Mouse (Mus musculus): ENCODE data around the gene Dand5.

Gene Dand5

DNA sequence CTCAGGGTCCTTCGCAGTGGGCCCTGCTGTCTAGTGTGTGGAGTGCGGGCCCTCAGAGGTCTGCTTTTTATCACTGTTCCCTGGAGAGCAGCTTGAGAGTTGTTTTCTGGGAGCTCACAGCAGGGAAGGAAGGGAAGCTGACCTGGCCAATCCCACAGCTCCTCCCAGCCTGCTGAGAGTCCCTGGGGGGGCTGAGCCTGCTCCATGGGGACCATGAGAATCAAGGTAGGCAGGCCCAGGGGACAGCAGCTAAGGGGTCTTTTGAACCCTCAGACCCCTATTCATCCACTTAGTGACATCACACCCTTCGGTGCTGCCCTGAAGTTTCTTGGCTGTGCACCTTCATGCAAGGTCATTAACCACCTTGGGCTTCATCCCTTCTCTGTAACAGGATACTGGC lies at the start of gene Dand5:
Dand5 (minus strand) TSS at position 101 of the 400 bp plus-strand sequence.
- no peak for DNase-seq (ENCODE audit: low spot score in 2 of 2)

DNA sequence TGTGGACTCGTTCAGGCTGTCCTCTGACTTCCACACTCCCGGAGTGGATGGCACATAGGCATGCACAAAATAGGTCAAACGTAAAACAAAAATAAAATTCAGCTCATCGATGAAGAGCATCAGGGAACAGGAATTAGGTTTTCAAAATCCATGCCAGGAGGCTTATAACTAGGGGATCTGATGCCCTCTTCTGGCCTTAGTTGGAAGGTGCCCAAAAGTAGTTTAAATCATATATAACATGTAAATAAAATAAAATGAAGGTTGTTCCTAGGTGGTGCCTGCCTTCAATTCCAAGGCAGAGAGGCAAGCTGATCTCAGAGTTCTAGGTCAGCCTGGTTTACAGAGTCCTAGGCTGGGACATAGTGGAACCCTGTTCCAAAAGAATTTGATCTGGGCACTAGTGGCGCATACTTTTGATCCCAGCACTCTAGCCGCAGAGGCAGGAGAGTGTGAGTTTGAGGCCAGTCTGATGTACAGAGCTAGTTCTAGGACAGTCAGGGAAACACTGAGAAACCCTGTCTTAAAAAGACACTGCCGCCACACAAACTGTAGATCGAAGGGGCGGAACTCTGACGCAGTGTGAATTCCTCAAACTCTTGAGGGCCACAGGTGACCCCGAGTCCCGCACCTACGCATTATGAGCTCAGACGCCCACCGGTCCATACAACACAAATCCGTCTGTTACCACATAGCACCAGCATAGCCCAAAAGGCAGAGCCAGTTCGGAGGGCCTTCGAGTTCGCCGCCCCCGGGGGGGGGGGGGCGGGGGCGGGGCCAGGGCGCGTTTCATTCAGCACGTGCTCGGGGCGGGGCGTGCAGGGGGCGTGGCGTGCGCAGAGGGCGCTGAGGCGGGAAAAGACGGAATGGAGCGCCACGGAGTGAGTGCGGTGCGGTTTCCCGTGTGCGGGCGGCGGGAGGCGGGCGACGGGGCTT lies 49.0 kb upstream of the Dand5 start, which contains the start of gene Syce2:
Syce2 (plus strand) TSS at position 736 of the 933 bp plus-strand sequence.
- peak; percentile 89 to 94 for DNase-seq (ENCODE audit: low spot score in 2 of 2)

GRCm38 (mm10) chr8:84856864-84857441 lies 34.3 kb upstream of the Dand5 start, which contains the start of gene Farsa:
Gene Farsa, plus strand, starts transcription at chr8:84856989.
- peak; percentile 91 to 94 for DNase-seq (ENCODE audit: low spot score in 2 of 2)

DNA sequence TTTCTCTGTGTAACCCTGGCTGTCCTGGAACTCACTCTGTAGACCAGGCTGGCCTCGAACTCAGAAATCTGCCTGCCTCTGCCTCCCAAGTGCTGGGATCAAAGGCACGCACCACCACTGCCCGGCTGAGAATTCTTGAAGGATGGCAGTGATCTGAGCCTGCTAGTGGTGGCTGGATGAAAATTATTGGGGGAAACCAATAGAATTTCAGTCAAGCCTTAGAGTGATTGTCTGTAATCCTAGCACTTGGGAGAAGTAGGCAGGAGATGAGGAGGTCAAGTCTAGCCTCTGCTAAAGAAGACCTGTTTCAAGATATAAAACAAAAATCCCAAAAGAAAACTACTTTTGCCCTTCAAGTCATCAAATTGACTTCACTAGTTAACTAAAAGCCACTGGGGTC lies 33.8 kb upstream of the Dand5 start:
- no peak for DNase-seq (ENCODE audit: low spot score in 2 of 2)

DNA sequence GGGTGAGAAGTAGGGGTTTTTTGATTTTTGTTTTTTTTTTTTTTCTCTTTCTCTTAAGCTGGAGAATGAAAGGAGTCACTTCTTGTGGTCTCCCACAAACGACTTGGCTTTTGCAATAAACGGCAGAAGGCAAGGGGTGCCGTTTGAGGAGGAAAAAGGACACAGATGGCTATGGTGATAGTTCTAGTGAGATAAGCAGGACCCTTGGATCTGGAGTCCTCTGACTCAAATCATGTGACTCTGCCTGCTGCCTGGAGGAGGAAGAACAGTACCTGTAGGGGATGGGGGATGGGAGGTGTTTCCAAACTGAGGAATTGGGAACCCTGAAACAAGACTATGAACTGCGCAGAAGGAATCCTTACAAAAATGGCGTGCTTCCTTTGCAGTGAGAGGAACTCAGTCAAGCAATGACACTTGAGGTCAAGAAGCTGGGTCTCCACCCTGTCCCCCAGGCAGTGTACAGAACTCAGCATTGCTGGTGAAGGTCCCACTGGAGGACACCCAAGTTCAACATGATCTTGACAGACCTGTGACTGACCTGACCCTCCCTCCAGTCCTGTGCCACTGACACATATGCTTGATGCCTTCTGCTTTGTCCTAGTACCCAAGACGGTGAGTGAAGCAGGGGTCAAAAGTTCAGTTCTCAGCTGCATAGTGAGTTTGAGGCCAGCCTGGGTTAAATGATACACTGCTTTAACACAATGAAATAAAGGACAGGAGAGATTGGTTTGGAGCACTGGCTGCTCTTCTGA lies 25.2 kb upstream of the Dand5 start:
- DNase-seq (ENCODE audit: low spot score in 2 of 2): peak in 1 of 2 experiments; percentile 20

DNA sequence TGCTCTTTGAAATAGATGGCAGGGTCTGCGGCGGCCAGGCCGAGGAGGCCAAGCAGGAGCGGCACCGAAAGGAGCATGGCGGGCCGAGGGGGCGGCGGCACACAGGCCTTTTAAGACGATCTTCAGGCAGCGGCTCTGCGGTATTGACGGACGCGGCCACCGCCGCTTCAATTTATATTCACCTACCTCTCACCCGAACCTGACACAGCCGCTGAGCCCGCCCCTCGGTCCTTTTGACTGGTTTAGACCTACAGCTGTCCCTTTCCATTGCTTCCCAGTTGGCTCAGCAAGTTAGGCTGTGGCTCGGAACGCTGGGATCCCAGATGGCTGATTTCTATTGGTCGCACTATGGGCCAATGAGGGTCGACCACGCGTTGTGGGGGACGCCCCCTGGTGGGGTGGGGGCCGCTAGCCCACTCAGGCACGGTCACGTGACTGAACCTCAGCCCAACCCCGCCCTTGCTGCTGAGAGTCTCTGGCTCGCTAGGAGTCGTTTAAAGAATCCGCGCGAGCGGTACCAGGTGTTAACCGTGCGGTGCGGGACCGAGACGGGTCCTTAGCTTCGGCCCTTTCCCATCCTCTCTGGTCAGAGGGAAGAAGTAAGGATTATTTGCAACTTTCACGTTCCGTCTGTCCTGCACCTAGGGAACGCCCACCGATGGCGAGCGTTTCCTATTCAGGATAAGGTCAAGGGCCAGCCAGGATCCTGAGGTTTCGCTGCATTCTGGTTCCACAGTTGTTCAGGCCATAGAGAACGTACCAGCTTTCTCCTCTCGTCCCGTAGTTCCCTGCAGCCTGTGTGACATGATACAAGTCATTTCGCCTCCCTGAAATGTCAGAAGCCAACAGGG lies 24.3 kb upstream of the Dand5 start, which contains the start of gene Calr:
Calr (minus strand) TSS at position 213 of the 851 bp plus-strand sequence.
- DNase-seq (ENCODE audit: low spot score in 2 of 2): peak; percentile 99 to 100

DNA sequence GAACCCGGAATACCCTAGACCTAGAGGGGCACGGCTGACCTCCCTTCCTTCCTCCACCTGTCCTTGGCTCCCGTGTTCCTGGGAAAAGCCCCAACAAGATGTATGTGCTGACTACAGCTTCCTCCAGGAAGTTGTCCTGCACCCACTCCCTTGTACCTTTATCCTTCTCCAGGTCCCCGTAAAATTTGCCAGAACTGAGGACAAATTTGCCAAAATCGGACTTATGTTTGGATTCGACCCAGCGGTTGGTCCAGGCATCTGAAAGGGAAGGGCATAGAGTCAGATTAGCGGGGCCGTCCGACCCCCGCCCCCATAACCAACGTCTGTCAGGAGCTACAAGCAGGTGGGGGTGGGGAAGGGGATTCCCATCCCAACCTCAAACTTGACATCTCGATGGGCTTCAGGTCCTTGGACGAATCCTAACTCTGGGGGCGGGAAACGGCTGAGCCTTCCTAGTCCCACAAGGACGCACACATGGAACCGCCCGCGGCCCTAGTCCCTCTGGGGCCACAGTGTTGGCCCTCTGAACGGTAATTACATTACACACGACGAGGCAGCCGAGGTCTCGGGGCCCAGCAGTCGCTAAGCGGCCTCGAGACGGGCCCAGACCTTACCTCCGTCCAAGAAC lies 23.6 kb upstream of the Dand5 start:
- no peak for DNase-seq (ENCODE audit: low spot score in 2 of 2)

GRCm38 (mm10) chr8:84845355-84846093 lies 22.9 kb upstream of the Dand5 start:
- peak in 1 of 2 experiments; percentile 50 for DNase-seq (ENCODE audit: low spot score in 2 of 2)

DNA sequence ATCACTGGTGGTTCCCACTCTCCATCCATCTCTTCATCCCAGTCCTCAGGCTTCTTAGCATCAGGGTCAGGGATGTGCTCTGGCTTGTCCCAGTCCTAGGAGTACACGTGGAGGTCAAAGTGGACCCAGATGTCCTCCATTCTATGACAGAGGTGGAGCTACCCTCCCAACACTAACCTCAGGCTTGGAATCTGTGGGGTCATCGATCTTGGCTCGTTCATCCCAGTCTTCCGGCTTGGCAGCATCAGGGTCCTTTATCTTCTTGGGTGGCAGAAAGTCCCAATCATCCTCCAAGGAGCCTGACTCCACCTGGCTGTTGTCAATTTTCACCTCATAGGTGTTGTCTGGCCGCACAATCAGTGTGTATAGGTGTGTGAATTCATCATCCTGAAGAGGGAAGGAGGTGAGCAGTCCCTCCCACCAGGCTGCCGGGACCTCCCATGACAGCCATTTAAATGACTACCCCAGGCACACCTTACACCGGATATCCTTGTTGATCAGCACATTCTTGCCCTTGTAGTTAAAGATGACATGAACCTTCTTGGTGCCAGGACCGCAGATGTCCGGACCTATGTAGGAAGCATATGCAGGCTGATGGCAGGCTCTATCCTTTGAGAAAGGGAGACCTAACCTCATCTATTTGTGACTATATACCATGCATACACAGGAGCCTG lies 21.9 kb upstream of the Dand5 start:
- DNase-seq (ENCODE audit: low spot score in 2 of 2): no peak

- DNase-seq (ENCODE audit: low spot score in 2 of 2): no peak
These were observed 18.9 kb upstream of the Dand5 start for GRCm38 (mm10) chr8:84841514-84841913.

GRCm38 (mm10) chr8:84840248-84840999 lies 17.8 kb upstream of the Dand5 start, which contains the start of gene Rad23a:
Gene Rad23a, minus strand, starts transcription at chr8:84840665.
- DNase-seq (ENCODE audit: low spot score in 2 of 2): peak; percentile 91 to 95

- DNase-seq (ENCODE audit: low spot score in 2 of 2): no peak
These were observed 17.2 kb upstream of the Dand5 start for GRCm38 (mm10) chr8:84839875-84840247.

DNA sequence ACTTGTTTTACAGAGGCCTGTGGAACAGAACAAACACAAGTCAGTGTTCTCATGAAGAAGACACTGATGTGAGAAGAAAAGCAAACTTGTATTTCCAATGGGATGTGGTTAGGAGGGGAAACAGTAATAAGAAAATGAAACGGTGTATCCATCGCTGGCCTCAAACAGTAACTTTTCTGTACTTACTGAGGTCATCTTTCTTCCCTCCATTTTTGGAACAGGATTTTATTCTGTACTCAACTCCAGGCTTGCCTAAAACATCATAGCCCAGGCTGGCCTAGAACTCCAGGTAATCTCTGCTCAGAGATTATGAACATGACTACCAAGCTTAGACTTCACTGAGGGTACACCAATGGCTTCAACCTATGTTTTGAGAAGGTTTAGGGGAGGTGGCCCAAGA lies 16.8 kb upstream of the Dand5 start:
- DNase-seq (ENCODE audit: low spot score in 2 of 2): no peak

- DNase-seq (ENCODE audit: low spot score in 2 of 2): peak; percentile 86 to 88
These were observed 15.9 kb upstream of the Dand5 start for GRCm38 (mm10) chr8:84838513-84838912.

GRCm38 (mm10) chr8:84837912-84838470 lies 15.4 kb upstream of the Dand5 start:
- DNase-seq (ENCODE audit: low spot score in 2 of 2): peak in 1 of 2 experiments; percentile 74

- peak in 1 of 2 experiments; percentile 36 for DNase-seq (ENCODE audit: low spot score in 2 of 2)
These were observed 14.7 kb upstream of the Dand5 start for GRCm38 (mm10) chr8:84837149-84837911.
